Mouse (Mus musculus): Measurements from ENCODE around the gene Kyat1.

DNA sequence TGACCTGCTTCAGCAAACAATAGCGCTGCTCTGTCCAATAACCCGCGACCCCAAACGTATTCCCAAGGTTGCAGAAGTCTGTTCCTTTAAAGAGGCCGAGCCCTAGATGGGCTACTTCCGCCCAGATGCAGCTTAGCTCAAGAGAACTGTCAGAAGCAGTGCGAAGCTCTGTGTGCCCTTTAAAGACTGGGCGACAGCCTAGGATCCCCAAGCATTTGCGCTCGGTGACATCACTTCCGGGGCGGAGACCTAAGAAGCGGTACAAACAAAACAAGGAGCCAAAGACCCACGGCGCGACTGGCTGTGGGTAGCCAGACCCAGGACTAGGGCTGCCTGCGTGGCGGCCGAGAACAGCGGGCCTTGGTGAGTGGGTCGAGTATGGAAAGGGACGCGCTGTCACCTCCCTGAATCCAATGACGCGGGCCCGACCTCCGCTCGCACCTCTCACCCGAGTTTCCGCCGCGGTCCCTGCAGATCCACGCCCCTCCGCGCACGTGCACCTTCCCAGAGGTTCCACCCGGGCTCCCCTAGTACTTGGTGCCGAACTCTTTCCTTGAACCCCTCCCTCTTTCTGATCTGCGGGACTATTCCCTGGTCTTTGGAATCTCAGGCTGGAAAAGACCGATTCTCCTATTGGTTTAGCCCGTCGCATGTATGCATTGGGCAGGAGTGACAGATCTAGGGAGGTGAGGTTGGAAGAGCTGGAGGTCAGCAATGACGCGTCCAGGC is at the start of gene Kyat1:
- no peak for TF ChIP-seq CTCF (IDR thresholded peaks at IDR 0.05; ENCODE audit: low read depth, low read length)
- peak; percentile 66 for TF ChIP-seq POLR2A (IDR thresholded peaks at IDR 0.05; ENCODE audit: insufficient read depth, low read length)
- no peak for TF ChIP-seq EP300 (IDR thresholded peaks at IDR 0.05; ENCODE audit: insufficient read depth, low read depth, low read length)

Measured in ES-Bruce4 (cell line).